Mouse (Mus musculus) heart, embryonic 16.5 days (tissue): ENCODE data around the gene Trabd. TPM values are rescaled to one million over a fixed set of nuclear protein-coding genes. Genes with fewer than 3 reads are reported as not detected.
A peak's percentile ranks its signal among the peaks of the same experiment; 100 is the strongest.

ENCODE experiments used
- ATAC-seq: fragments of 200-750 bp; cut with Nextera tagmentation; replicated peaks from 2 replicates; pipeline ENCODE4 v1.8.0; 2017; ENCODE audit warnings: moderate number of reproducible peaks; ENCODE audit not compliant: insufficient read depth, low FRiP score; ENCODE audit errors: extremely low read depth
- H3K27ac ChIP-seq: fragments of 300-500 bp; sonication (generic); 2 replicates; pipeline ENCODE4 v1.5.1; 2014; ENCODE audit warnings: mild to moderate bottlenecking, low read length, control low read depth, moderate library complexity
- H3K27me3 ChIP-seq: fragments of 300-500 bp; sonication (generic); 2 replicates; pipeline ENCODE4 v1.6.1; 2014; ENCODE audit warnings: low read length, mixed read lengths; ENCODE audit not compliant: control insufficient read depth, insufficient read depth
- H3K36me3 ChIP-seq: fragments of 300-500 bp; sonication (generic); 2 replicates; pipeline ENCODE4 v1.6.1; 2014; ENCODE audit not compliant: control insufficient read depth, insufficient read depth
- H3K4me1 ChIP-seq: fragments of 300-500 bp; sonication (generic); 2 replicates; pipeline ENCODE4 v1.6.1; 2014; ENCODE audit warnings: low read length, mixed read lengths; ENCODE audit not compliant: control insufficient read depth, insufficient read depth
- H3K4me2 ChIP-seq: fragments of 300-500 bp; sonication (generic); 2 replicates; pipeline ENCODE4 v1.6.1; 2014; ENCODE audit warnings: low read depth, mild to moderate bottlenecking, control low read depth, low read length
- H3K4me3 ChIP-seq: fragments of 300-500 bp; sonication (generic); 2 replicates; pipeline ENCODE4 v1.5.1; 2014; ENCODE audit warnings: mild to moderate bottlenecking, control low read depth, low read length
- H3K9ac ChIP-seq: fragments of 300-500 bp; sonication (generic); 2 replicates; pipeline ENCODE4 v1.6.1; 2014; ENCODE audit warnings: low read length, control low read depth
- H3K9me3 ChIP-seq: fragments of 300-500 bp; sonication (generic); replicated peaks from 2 replicates; pipeline ENCODE4 v1.6.1; 2016; ENCODE audit warnings: low read length; ENCODE audit not compliant: control insufficient read depth
- WGBS: fragments of 180-500 bp; shearing (Covaris S2); extraction: QIAGEN DNeasy Blood & Tissue Kit; methylation state at CpG from one replicate; pipeline ENCODE4 v1.1.7; 2014; 5-methylcytosine and 5-hydroxymethylcytosine counted together
- polyA plus RNA-seq: library from polyadenylated mRNA; unstranded; fragments of >200 nt; fragmentation: Nextera tagmentation; extraction: Ambion mirVana; gene quantifications from 2 replicates; pipeline ENCODE4 v1.2.1, GENCODE M21; 2015

The Trabd gene
- polyA plus RNA-seq, 1 experiment from 2014 or later = 55.9 TPM

DNA sequence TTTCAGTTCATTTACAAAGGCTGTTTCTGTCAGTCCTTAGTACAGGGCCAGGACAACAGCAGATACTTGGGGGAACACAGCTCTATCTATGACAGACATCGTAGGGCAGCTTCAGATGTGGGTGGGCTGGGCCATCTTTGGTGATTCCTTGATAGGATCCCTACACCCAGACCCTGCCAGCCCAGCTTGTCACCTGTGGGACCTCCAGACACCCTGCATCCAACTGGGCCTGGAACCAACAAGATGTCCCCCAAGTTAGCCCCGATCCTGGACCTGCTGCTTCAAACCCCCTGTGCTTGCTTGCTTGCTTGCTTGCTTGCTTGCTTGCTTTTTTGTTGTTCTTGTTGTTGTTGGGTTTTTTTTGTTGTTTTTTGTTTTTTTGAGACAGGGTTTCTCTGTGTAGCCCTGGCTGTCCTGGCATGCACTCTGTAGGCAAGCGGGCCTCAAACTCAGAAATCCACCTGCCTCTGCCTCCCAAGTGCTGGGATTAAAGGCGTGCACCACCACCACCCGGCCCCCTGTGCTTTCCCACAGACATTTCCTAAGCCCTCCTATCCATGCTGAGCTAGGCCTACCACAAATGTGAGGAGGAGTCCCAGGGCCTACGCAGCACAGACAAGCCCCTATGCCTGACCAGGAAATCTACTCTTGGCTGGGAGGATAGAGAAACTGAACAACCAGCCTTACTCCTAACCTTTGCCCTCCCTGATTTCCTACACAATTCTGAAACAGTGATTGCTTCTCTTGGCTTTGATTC lies 13.0 kb upstream of the Trabd start:
- 0 out of 2 replicates have a peak, but pooled peaks cover 7% of the 10 kb centered on the region for H3K4me1 ChIP-seq
- 86% methylated on average over 6 of the region's 6 CpGs for WGBS
- H3K36me3 ChIP-seq = no peaks in the 10 kb centered on the region
- H3K4me3 ChIP-seq = no peak overlapping the region
- H3K27me3 ChIP-seq = peaks cover 35% of the 10 kb centered on the region
- no peak overlapping the region for H3K4me2 ChIP-seq
- ATAC-seq = no peak
- no peak overlapping the region for H3K27ac ChIP-seq
- no peak overlapping the region for H3K9ac ChIP-seq
- H3K9me3 ChIP-seq = no peaks in the 10 kb centered on the region

DNA sequence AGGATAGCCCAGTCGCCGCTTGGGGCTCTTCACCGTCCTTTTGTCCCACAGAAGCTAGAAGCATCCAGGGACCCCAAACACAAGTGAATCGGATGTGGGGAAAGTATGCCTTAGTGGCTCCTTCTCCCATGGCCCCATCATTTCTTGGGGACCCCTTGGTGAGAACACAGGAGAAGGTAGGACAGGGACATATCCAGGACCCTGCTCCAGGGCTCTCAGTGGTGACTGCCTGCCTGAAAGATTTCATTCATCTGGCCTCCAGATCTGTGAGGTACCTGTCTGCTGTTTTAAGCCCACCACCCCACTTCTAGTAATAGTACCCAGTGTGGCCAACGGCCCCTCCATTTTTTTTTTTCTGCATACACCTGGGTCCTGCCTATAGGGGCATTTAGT lies 12.4 kb upstream of the Trabd start:
- ATAC-seq = no peak
- WGBS = 82% methylated on average over 5 of the region's 5 CpGs

DNA sequence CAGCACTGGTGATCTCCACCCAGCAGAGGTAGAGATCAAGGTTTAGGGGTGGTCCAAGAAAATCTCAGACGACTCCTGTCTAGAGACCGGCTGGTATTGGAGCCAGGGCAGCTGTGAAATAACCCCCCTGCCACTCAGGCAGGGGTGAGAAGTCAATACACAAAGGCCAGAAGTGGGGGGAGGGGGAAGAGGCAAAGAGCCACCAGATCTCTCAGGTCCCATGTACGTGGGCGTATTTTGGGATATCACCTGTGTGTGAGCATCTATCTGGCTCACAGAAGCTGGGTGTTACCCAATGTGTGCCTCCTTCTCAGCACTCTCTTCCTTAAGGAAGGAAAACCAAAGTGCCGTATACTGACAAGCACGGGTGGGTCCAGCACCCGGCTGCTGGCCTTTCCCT lies 11.9 kb upstream of the Trabd start:
- 0 out of 2 replicates have a peak, but pooled peaks cover 7% of the 10 kb centered on the region for H3K4me1 ChIP-seq
- 73% methylated on average over 7 of the region's 7 CpGs for WGBS
- H3K4me2 ChIP-seq = no peak overlapping the region
- H3K4me3 ChIP-seq = no peak overlapping the region
- no peak overlapping the region for H3K9ac ChIP-seq
- ATAC-seq = no peak
- no peaks in the 10 kb centered on the region for H3K36me3 ChIP-seq
- H3K27me3 ChIP-seq = peaks cover 39% of the 10 kb centered on the region
- H3K9me3 ChIP-seq = no peaks in the 10 kb centered on the region
- H3K27ac ChIP-seq = no peak overlapping the region

More for the DNA sequence above, 12.4 kb upstream of the Trabd start:
- Histone ChIP-seq H3K27ac (no peak overlapping the region), H3K4me3 (no peak overlapping the region), H3K36me3 (no peaks in the 10 kb centered on the region), H3K4me2 (no peak overlapping the region), H3K9me3 (no peaks in the 10 kb centered on the region), H3K27me3 (peaks cover 39% of the 10 kb centered on the region), H3K9ac (no peak overlapping the region), H3K4me1 (0 out of 2 replicates have a peak, but pooled peaks cover 7% of the 10 kb centered on the region)

- Histone ChIP-seq H3K27ac (no peak overlapping the region), H3K9me3 (no peaks in the 10 kb centered on the region), H3K4me2 (no peak overlapping the region), H3K9ac (no peak overlapping the region), H3K4me3 (no peak overlapping the region), H3K27me3 (peaks cover 41% of the 10 kb centered on the region), H3K36me3 (no peaks in the 10 kb centered on the region), H3K4me1 (0 out of 2 replicates have a peak, but pooled peaks cover 7% of the 10 kb centered on the region)
- 75% methylated on average over 6 of the region's 6 CpGs for WGBS
- ATAC-seq = no peak
Measured at GRCm38 (mm10) chr15:89063536-89063935, 11.4 kb upstream of the Trabd start.

- Histone ChIP-seq H3K36me3 (no peaks in the 10 kb centered on the region), H3K4me1 (no peaks in the 10 kb centered on the region), H3K27ac (no peak overlapping the region), H3K4me2 (no peak overlapping the region), H3K9me3 (no peaks in the 10 kb centered on the region), H3K9ac (no peak overlapping the region), H3K4me3 (no peak overlapping the region), H3K27me3 (peaks cover 38% of the 10 kb centered on the region)
- ATAC-seq = no peak
- 91% methylated on average over 5 of the region's 5 CpGs for WGBS
Measured at GRCm38 (mm10) chr15:89064891-89065290, 10.0 kb upstream of the Trabd start.

DNA sequence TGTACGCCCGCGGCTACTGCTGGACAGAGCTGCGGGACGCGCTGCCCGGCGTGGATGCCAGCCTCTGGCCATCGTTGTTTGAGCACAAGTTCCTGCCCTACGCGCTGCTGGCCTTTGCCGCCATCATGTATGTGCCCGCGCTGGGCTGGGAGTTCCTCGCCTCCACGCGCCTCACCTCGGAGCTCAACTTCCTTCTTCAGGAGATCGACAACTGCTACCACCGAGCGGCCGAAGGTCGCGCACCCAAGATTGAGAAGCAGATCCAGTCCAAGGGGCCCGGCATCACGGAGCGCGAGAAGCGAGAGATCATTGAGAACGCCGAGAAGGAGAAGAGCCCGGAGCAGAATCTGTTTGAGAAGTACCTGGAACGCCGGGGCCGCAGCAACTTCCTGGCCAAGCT lies 7.3 kb upstream of the Trabd start:
- H3K4me3 ChIP-seq = peak overlapping the region; percentile 3; the same call in 1 of the 2 replicates
- ATAC-seq = no peak
- H3K4me2 ChIP-seq = peak overlapping the region; percentile 39
- H3K27ac ChIP-seq = no peak overlapping the region
- H3K9ac ChIP-seq = no peak overlapping the region
- no peaks in the 10 kb centered on the region for H3K4me1 ChIP-seq
- H3K27me3 ChIP-seq = peaks cover 27% of the 10 kb centered on the region
- 26% methylated on average over 35 of the region's 35 CpGs for WGBS
- no peaks in the 10 kb centered on the region for H3K36me3 ChIP-seq
- H3K9me3 ChIP-seq = no peaks in the 10 kb centered on the region

DNA sequence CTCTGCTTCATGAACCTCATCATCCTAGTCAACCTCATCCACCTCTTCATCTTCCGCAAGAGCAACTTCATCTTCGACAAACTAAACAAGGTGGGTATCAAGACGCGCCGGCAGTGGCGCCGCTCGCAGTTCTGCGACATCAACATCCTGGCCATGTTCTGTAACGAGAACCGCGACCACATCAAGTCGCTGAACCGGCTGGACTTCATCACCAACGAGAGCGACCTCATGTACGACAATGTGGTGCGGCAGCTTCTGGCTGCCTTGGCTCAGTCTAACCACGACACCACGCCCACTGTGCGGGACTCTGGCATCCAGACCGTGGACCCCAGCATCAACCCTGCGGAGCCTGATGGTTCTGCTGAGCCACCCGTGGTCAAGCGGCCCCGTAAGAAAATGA lies 6.7 kb upstream of the Trabd start:
- Histone ChIP-seq H3K27me3 (peaks cover 24% of the 10 kb centered on the region), H3K9ac (no peak overlapping the region), H3K9me3 (no peaks in the 10 kb centered on the region), H3K4me3 (no peak overlapping the region), H3K4me1 (0 out of 2 replicates have a peak, but pooled peaks cover 4% of the 10 kb centered on the region), H3K4me2 (no peak overlapping the region), H3K36me3 (no peaks in the 10 kb centered on the region), H3K27ac (no peak overlapping the region)
- no peak for ATAC-seq
- WGBS = 39% methylated on average over 26 of the region's 26 CpGs

- ATAC-seq = no peak
- 78% methylated on average over 19 of the region's 19 CpGs for WGBS
- Histone ChIP-seq H3K27me3 (peaks cover 24% of the 10 kb centered on the region), H3K4me1 (peaks cover 12% of the 10 kb centered on the region), H3K27ac (no peak overlapping the region), H3K36me3 (no peaks in the 10 kb centered on the region), H3K4me3 (no peak overlapping the region), H3K9me3 (no peaks in the 10 kb centered on the region), H3K9ac (no peak overlapping the region), H3K4me2 (no peak overlapping the region)
Measured at GRCm38 (mm10) chr15:89069336-89069840, 5.5 kb upstream of the Trabd start.

DNA sequence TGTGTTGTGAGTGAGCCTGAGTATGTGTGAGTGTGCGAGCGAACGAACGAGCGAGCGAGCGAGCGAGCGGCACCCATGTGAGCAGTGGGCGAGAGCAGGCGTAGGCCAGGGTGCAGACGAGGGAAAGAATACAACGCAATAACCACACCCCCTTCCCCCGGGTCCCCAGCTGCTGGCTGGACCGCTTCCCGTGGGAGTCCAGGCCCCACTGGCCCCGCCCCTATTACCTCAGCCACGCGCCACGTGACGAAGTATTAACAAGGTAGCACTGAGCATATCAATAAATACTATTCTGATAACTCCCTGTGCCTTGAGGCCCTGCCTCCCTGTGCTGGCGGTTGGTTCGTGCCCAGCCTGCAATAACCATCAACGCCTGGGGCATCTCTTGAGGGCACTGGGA lies 4.3 kb upstream of the Trabd start:
- 70% methylated on average over 24 of the region's 24 CpGs for WGBS
- no peak overlapping the region for H3K4me2 ChIP-seq
- no peaks in the 10 kb centered on the region for H3K9me3 ChIP-seq
- no peak overlapping the region for H3K27ac ChIP-seq
- H3K4me1 ChIP-seq = peaks cover 19% of the 10 kb centered on the region
- no peak for ATAC-seq
- H3K4me3 ChIP-seq = no peak overlapping the region
- H3K9ac ChIP-seq = no peak overlapping the region
- H3K36me3 ChIP-seq = no peaks in the 10 kb centered on the region
- peaks cover 24% of the 10 kb centered on the region for H3K27me3 ChIP-seq
